Mouse (Mus musculus) lung, adult 2 months (tissue): ENCODE measurements around the gene Siglec1.

ENCODE experiments used
- CTCF ChIP-seq: fragments of 200-500 bp; IDR thresholded peaks from 2 replicates; pipeline ENCODE4 v1.5.1; 2011; ENCODE audit warnings: mild to moderate bottlenecking, low read length, control low read depth; ENCODE audit not compliant: insufficient read depth
- POLR2A ChIP-seq: fragments of 200-500 bp; IDR thresholded peaks from 2 replicates; pipeline ENCODE4 v1.6.1; 2011; ENCODE audit warnings: low read depth, mild to moderate bottlenecking, control low read depth, low read length, borderline replicate concordance; ENCODE audit errors: extremely low read depth

- no peak for TF ChIP-seq POLR2A
- TF ChIP-seq CTCF, result no peak
Measured at GRCm38 (mm10) chr2:131052043-131052442, 34.5 kb downstream of the Siglec1 start.
